Mouse (Mus musculus) testis, adult 2 months (tissue): ENCODE data around the gene E2f3. TPM values are rescaled to one million over a fixed set of nuclear protein-coding genes. Genes with fewer than 3 reads are reported as not detected.
A peak's percentile ranks its signal among the peaks of the same experiment; 100 is the strongest.

Experiments
- H3K27ac ChIP-seq: fragments of 200-500 bp; 2 replicates; pipeline ENCODE4 v1.5.1; 2012; ENCODE audit warnings: low read depth, low read length; ENCODE audit not compliant: control insufficient read depth, insufficient read depth
- H3K27me3 ChIP-seq: fragments of 200-500 bp; 2 replicates; pipeline ENCODE4 v1.6.1; 2012; ENCODE audit warnings: mild to moderate bottlenecking, low read length, moderate library complexity; ENCODE audit not compliant: control insufficient read depth, insufficient read depth
- H3K36me3 ChIP-seq: fragments of 200-500 bp; 2 replicates; pipeline ENCODE4 v1.6.1; 2012; ENCODE audit warnings: mild to moderate bottlenecking, low read length; ENCODE audit not compliant: control insufficient read depth, insufficient read depth
- H3K4me1 ChIP-seq: fragments of 200-500 bp; 2 replicates; pipeline ENCODE4 v1.6.1; 2012; ENCODE audit warnings: low read length; ENCODE audit not compliant: control insufficient read depth, insufficient read depth
- H3K4me3 ChIP-seq: fragments of 200-500 bp; 2 replicates; pipeline ENCODE4 v1.5.1; 2012; ENCODE audit warnings: low read depth, mild to moderate bottlenecking, low read length, moderate library complexity, mixed read lengths; ENCODE audit not compliant: control insufficient read depth
- CTCF ChIP-seq: fragments of 200-500 bp; IDR thresholded peaks from 2 replicates; pipeline ENCODE4 v1.5.1; 2012; ENCODE audit warnings: low read depth, mild to moderate bottlenecking, inconsistent platforms, low read length, moderate library complexity; ENCODE audit not compliant: control insufficient read depth, insufficient read depth, insufficient replicate concordance
- POLR2A ChIP-seq: fragments of 200-500 bp; IDR thresholded peaks from 2 replicates; pipeline ENCODE4 v1.6.1; 2012; ENCODE audit warnings: low read depth, mild to moderate bottlenecking, inconsistent platforms, low read length, moderate library complexity; ENCODE audit not compliant: control insufficient read depth
- polyA plus RNA-seq: library from polyadenylated mRNA; depleted of rRNA; stranded (reverse); fragments of >200 nt; gene quantifications from 2 replicates; pipeline ENCODE4 v1.2.3, GENCODE M21; 2012; rRNA removed

E2f3 gene
- polyA plus RNA-seq: 1.1 TPM in 2 replicates

- peak within 1 kb of the TSS; percentile 87 for H3K27ac ChIP-seq
- H3K4me3 ChIP-seq: peak within 1 kb of the TSS; percentile 82
- H3K36me3 ChIP-seq: no peaks in the 10 kb centered on the region
- TF ChIP-seq POLR2A: peak; percentile 51
- TF ChIP-seq CTCF: no peak
- no peaks in the 10 kb centered on the region; the same call in 1 of the 2 replicates for H3K4me1 ChIP-seq
- H3K27me3 ChIP-seq: peaks cover 4% of the 10 kb centered on the region
Observed at GRCm38 (mm10) chr13:29985855-29986755, at the start of gene E2f3. TSS of gene E2f3 (minus strand) at chr13:29986063.

GRCm38 (mm10) chr13:30034540-30034939, 48.7 kb upstream of the E2f3 start:
- H3K4me1 ChIP-seq: no peaks in the 10 kb centered on the region
- H3K27ac ChIP-seq: no peak overlapping the region
- no peak for TF ChIP-seq POLR2A
- TF ChIP-seq CTCF: no peak
- no peaks in the 10 kb centered on the region for H3K27me3 ChIP-seq
- no peaks in the 10 kb centered on the region for H3K36me3 ChIP-seq
- H3K4me3 ChIP-seq: no peak overlapping the region

- Histone ChIP-seq H3K36me3 (no peaks in the 10 kb centered on the region), H3K4me3 (no peak overlapping the region), H3K27ac (no peak overlapping the region), H3K4me1 (no peaks in the 10 kb centered on the region), H3K27me3 (no peaks in the 10 kb centered on the region)
- no peak for TF ChIP-seq CTCF
- TF ChIP-seq POLR2A: no peak
Observed at GRCm38 (mm10) chr13:30031684-30032335, 45.9 kb upstream of the E2f3 start.

- Histone ChIP-seq H3K4me1 (no peaks in the 10 kb centered on the region), H3K36me3 (no peaks in the 10 kb centered on the region), H3K4me3 (no peak overlapping the region), H3K27me3 (no peaks in the 10 kb centered on the region), H3K27ac (no peak overlapping the region)
- no peak for TF ChIP-seq POLR2A
- TF ChIP-seq CTCF: no peak
Observed at GRCm38 (mm10) chr13:30027841-30028240, 42.0 kb upstream of the E2f3 start.

- no peak overlapping the region for H3K27ac ChIP-seq
- no peaks in the 10 kb centered on the region for H3K27me3 ChIP-seq
- no peaks in the 10 kb centered on the region for H3K36me3 ChIP-seq
- TF ChIP-seq CTCF: no peak
- no peak for TF ChIP-seq POLR2A
- no peaks in the 10 kb centered on the region for H3K4me1 ChIP-seq
- H3K4me3 ChIP-seq: no peak overlapping the region
Observed at GRCm38 (mm10) chr13:30022487-30022886, 36.6 kb upstream of the E2f3 start.

GRCm38 (mm10) chr13:30018573-30018972, 32.7 kb upstream of the E2f3 start:
- no peaks in the 10 kb centered on the region for H3K36me3 ChIP-seq
- H3K27me3 ChIP-seq: no peaks in the 10 kb centered on the region
- no peak overlapping the region for H3K27ac ChIP-seq
- no peak overlapping the region for H3K4me3 ChIP-seq
- TF ChIP-seq CTCF (no peak), POLR2A (no peak)
- H3K4me1 ChIP-seq: no peaks in the 10 kb centered on the region

- TF ChIP-seq POLR2A (no peak), CTCF (no peak)
- H3K27me3 ChIP-seq: no peaks in the 10 kb centered on the region
- H3K36me3 ChIP-seq: no peaks in the 10 kb centered on the region
- H3K4me1 ChIP-seq: no peaks in the 10 kb centered on the region
- H3K4me3 ChIP-seq: no peak overlapping the region
- H3K27ac ChIP-seq: no peak overlapping the region
Observed at GRCm38 (mm10) chr13:30017611-30018010, 31.7 kb upstream of the E2f3 start.
